Mouse (Mus musculus) liver, embryonic 14.5 days (tissue): ENCODE measurements at regions not wholly inside any gene's neighbourhood (a gene's known extent, or its start where the extent isn't known, plus 50 kb on each side); places are given as distances from the start of the nearest gene placed in this dataset.

ENCODE experiments used
- CTCF ChIP-seq: IDR thresholded peaks from 2 replicates; pipeline ENCODE4 v1.5.1; 2016; ENCODE audit warnings: antibody characterized with exemption, low read depth, control low read depth
- EP300 ChIP-seq: IDR thresholded peaks from 2 replicates; pipeline ENCODE4 v1.6.1; 2016; ENCODE audit warnings: antibody characterized with exemption, low read depth

- no peak for TF ChIP-seq EP300
- TF ChIP-seq CTCF, result no peak
Measured at GRCm38 (mm10) chr1:42756497-42756896, 60.9 kb downstream of the Pou3f3 start.
